Mouse (Mus musculus): Measurements from ENCODE around the gene Mrvi1.

The Mrvi1 gene

DNA sequence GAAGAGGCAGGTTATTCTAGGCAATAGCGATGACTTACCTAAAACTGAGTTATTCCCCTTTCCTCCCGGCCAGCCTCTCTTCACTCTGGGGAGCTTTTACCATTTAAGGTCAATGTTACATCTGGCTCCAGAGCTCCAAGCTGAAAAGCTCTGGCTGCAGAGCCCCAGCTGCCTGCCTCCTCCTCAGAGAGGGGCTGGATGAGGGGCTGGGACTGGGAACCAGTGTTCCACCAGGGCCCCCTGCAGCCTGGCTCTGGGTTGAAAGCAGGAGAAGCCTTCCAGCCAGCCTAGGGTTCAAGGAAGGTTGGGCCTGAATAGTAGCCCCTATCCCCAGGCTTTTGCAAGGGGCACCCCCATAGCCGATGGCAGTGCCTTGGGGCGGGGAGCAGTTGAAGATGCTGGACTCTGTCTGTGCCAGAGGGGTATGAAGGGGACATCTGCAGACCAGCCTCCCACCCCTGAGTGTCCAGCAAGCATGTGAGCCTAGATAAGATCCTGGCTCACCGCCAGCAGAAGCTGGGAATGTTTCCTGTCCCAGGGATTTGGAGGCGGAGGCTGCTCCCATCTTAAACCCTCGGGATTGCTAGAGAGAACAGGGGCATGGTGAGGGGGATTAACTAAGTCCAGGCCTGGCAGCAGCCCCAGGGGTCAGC lies at the start of gene Mrvi1:
TSS of gene Mrvi1 (minus strand) at position 409 of the 653 bp plus-strand sequence.
- DNase-seq (ENCODE audit: low read depth, low spot score) = peak; percentile 49

DNA sequence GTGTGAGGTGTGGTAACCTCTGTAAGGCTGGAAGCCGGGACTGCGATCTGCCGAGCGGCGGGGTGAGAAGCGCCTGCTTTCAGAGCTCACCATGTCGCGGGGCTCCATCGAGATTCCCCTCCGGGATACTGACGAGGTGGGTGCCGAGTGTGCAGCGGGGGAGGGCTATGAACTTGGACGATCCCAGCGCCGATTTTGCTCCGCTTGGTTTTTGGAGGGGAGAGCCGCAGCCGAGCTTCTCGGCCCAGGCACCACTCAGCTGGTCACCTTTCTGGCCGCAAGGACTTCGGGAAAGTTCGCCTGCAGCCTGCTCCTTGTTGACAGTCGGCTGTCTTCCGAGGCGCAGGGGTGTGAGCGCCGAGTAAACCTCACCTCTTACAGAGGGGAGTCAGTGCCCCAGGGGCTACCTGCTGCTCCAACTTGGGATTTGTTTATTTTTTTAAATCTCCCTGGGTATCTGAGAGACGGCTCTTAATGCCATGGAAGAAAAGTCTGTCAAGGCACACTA lies 46.8 kb upstream of the Mrvi1 start:
- no peak for DNase-seq (ENCODE audit: low read depth, low spot score)

DNA sequence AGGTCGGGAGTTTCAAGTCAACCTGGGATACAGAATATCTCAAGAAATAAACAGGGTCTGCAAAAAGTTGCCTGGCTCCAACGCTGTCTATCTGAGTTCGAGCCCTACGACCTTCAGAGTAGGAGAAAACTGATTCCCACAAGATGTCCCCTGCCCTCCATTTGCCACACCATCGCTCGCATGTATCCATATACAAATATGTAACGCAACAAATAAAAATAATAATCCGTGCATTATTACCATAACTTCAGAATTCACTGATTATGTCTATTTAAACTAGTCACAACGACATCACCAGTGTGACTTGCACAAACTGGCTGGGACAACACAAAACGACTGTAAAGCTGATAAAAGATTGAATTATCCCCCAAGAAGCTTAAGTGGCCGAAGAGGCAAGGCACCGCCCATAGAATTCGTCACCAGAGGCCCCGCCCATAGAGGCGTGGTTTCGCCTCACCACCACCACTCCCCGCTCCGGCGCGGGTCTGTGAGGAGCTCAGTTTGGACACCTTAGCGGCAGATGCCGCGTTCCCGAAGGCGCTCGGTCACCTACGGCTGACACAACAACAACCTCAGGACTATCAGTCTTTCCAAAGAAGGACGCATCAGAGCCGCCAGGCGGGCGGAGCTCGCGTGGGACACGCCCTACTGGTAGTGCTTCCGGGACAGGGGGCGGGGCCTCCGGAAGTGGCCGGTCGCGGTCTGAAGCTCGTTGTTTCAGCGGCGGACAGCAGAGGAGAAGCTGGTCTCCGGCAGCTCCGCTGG lies 46.2 kb upstream of the Mrvi1 start, which contains the start of gene Ctr9:
TSS of gene Ctr9 (plus strand) at position 671 of the 765 bp plus-strand sequence.
- peak; percentile 91 for DNase-seq (ENCODE audit: low read depth, low spot score)

DNA sequence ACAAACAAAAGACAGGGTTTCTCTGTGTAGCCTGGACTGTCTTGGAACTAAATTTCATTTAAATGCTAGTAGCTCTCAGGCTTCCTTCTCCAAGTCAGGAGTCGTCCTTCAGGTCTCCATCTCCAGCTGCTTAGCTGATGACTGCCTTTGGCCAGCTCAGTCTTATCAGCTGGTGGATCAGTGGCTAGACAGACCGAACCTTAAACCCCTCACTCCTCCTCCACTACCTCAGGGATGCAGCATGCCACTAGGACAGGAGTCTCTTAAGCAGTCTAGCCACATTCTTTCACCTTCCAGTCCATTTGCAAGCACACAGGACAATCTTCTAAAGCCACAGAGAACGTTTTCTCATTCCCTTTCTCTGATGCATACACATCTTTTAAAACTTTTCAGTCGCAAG lies 42.7 kb upstream of the Mrvi1 start:
- no peak for DNase-seq (ENCODE audit: low read depth, low spot score)

DNA sequence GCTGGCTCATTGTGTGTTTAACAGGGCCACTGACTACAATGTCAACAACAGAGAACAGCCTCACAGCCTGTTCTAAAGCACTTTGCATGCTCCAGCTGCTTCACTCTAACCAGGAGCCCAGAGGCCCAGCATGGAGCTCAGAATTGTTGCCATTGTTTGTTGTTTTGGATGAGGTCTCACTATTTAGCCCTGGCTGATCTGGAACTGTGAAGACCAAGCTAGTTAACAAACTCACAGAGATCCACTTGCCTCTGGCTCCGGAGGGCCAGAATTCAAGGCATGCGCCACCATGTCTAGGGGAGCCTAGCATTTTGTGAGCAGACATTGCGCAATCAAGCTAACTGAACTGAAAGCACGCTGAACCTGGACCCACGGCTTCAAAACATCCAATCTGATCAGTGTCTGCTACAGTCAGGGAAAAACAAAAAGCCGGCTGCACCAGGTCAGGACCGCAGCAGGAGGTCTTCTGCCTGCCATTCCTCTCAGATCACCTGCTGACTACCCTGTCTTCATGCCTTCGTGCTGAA lies 41.9 kb upstream of the Mrvi1 start:
- peak; percentile 26 for DNase-seq (ENCODE audit: low read depth, low spot score)

DNA sequence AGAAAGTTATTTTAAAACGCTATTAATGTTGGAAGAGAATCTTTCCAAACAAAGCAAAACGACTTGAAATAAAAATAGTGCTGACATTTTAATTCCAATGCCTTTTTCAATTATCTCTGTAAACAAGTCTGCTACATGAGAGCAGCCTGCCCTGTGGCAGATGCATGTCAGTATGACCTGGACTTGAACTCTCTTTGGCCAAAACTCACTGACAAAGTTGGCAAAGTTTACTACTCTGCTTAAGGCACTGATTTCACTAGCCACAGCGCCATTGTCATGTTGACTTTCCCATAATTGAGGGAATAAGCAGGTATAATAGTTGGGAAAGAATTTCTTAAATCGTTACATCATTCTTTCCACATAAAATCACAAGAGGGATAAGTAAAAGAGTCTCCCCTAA lies 38.6 kb upstream of the Mrvi1 start:
- DNase-seq (ENCODE audit: low read depth, low spot score) = no peak

DNA sequence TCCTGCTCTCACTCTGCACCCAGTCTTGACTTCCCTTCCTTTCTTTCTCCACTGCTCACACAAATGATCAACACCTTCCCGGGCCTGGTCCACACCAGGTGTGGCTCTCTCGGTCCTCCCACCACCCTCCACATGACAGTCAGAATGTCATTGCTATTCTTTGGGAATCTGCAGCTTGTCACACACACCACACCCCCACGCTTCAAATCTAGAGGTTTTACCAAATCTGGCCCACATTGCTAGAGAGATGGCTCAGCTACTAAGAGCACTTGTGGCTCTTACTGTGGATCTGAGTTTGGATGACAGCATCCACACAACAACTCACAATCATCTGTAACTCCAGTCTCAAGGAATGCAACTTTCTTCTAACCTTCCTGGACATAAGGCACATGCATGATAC lies 34.7 kb upstream of the Mrvi1 start:
- no peak for DNase-seq (ENCODE audit: low read depth, low spot score)

DNA sequence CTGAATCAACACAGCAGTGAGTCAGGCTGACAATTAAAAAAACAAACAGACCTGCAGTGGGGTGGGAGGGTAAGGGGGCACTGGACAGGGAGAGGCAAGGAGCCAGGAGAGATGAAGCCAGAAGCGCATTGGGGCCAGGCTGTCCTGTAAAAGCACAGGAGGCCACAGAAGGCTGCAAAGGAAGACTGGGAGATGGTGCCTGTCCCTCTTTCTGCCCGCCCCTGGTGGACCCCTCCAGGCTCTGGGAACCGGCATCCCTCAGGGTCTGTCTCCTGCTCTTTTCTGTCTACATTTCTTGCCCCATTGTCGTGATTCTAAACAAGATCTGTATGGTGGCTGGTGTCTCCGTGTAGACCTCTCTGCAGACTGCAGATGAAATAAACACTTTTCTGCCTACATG lies 33.5 kb upstream of the Mrvi1 start:
- DNase-seq (ENCODE audit: low read depth, low spot score) = no peak

DNA sequence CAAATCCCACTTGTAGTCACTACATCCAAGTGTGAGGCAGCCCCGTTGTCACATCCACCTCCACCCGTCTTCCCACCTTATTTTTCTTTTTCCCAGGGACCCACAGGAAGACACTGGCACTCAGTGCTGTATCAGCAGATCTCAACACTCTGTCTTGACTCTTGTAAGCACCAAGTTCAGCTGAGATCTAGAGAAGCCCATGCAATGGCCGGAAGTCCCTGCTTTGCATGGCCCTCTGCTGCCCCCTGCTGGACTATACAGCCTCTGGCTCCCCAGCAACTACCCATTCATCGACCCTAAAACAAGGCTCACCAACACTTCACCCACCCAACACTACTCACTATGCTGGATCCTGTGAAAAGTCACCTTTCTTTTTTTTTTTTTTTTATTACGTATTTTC lies 32.6 kb upstream of the Mrvi1 start:
- peak; percentile 91 for DNase-seq (ENCODE audit: low read depth, low spot score)

DNA sequence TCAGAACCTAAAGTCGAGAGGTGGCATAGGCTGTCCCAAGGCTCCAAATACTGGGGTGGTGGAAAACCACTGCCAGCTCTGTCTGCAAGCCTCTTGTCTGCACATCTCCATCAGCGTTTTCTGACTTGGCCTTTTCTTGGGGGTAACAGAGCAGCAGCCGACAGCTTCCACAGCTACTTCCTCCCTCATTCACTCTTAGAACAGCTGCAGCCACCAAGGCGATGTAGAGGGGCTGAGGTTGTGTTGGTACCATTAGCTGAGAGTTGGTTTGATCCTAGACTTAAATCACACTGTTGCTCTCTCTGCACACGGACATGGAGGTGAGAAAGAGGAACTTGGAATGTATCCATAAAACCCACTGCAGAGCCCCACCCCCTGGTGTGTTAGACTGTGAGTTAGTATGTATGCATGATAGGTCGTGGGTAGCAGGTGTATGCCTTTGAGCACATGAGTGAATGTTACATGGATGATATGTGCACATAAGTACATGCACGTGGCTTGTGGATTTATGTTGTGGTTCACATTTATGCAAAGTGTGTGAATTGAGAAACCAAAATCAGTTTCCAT lies 31.9 kb upstream of the Mrvi1 start:
- DNase-seq (ENCODE audit: low read depth, low spot score) = no peak

DNA sequence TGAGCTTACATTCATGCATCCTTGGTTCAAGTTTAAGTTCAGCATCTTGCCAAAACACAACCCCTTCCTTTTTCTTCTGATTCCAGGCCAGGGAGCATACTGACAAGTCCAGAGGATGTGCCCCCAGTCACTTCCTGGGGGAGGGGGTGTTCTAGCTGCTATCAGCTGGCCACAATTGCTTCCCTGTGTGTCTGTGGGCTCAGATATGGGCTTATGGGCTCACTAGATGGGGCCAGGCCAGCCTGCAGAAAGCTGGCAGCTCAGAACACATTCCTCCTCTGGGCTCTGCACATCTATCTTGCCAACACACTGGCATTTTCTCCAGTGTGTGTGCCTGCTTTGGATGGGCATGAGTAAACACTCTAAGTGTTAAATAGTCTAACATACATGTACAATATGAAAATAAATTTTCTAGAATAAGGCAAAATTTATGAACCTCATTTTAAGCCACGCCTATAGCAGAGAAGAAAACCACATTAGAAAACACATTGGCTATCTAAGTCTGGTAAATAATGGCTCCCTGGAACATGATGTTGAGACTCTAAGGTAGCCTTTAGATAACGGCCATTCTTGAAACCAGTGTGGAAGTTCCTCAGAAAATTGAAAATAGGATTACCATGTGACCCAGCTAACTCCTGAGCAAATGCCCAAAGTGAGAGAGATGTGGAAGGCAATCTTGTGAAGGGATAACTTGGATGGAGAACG lies 22.0 kb upstream of the Mrvi1 start:
- no peak for DNase-seq (ENCODE audit: low read depth, low spot score)

DNA sequence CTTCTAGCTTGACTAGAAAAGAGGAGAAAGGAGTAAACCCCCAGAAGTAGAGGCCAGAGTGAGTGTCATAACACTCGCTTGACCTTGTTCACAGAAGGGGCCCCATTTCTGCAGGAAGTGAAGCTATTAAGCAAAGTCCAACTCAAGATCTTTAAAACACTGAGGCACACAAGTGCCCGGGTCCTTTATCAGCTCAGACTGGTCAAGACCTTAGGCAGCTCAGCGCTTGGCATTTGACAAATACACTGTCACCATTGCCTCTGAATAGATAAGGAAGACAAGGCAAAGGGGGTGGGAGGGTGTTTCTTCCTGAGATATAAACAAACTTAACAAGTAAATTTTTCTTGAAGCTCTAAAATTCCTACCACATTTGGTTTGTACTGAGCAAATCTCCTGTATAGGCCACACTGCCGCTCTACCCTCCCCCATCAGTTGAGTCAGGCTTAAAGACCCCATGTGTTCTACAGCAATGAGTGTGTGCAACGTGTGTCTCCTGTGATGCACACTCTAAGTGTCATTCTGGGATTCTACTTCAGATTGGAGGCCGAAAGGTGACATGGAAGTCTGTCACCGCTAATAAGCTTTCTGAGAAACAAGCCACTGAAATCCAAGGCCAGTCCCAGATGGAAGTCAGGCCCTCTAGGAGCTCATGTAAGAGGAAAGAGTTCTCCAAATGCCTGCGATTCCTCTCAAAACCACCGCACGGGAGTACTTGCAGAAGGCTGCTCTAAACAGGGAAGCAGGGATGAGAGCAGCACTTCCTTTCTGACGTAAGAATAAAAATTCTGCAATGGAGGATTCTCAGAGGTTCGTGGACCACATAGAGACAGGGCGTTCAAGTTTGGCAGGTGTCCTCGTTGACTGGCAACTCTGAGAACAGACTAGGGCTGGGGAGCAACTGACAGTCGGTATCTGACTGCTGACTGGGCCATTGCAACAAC lies 16.9 kb upstream of the Mrvi1 start:
- DNase-seq (ENCODE audit: low read depth, low spot score) = no peak

DNA sequence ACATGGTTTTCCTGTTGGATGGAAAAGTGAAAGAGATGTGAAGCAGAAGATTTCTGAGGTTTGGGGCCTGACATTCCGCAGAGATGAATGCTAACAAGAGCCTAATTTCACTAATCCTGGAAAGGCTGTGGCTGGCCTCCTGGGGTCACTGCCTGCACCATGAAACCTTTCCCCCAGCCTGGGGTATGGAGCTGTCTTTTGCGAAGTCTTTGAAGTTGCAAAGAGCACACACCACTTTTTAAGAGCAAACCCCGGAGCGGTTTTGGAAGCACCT lies 8.9 kb upstream of the Mrvi1 start:
- no peak for DNase-seq (ENCODE audit: low read depth, low spot score)

DNA sequence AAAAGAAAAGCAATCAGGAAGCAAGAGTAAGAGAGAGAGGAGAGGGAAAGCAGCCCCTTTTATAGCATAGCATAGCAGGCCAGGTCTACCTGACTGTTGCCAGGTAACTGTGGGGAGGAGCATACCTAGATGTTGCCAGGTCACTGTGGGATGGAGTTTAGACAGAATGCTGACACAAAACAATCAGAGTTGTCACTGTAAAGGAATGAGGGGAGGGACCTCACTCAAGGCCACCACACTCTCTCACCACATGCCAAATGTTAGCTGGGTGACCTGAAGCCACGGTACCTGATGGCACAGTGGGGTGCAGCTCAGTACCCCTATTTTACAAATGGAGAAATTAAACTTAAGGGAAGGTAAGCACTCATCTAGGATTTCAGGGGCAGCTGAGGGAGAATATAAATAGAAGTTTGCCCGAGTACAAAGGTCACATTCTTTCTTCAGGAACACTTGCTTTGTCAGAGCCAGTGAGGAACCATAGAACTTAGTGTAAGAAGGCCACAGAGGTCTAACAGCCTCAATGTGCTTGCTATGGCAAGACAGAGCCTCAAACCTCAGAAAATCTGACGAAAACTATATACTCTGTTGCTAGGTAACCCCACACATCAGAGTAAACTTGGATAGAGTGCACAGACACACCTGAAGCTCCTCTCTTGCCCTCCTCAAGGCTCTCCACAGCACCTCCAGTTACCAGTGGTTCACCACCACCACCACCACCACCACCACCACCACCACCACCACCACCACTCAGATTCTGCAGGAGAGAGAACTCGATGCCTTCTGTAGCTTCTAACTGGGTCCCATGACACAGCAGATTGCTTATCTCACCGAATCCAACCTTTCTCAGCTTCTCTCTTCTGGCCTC lies 8.3 kb upstream of the Mrvi1 start:
- no peak for DNase-seq (ENCODE audit: low read depth, low spot score)

DNA sequence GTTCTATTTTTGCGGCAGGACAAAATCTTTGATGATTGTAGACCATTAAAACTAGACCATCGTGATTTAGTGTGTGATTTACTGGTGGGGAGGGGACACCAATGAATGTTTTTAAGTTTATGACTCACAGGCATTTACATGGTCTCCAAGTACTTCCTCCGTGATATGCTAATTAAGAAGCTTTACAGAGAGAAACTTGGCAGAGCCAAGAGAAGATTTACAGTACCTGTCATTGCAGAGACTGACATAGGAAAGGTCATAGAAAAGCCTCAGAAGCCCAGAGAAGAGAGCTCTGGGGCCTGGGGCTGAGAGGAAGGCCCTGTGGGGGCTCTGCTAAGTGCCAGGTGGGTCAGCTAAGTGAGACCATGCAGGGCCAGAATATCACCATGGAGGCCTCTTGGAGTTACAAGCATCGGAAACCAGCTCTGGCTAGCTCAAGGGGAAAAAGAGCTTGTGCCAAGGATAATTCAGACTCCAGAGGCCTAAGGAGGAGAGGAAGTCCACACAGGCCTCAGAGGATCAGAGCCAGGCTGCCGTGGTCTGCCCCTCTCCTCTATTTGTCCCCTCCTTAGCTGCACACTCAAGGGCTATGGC lies 7.1 kb upstream of the Mrvi1 start:
- DNase-seq (ENCODE audit: low read depth, low spot score) = peak; percentile 29

DNA sequence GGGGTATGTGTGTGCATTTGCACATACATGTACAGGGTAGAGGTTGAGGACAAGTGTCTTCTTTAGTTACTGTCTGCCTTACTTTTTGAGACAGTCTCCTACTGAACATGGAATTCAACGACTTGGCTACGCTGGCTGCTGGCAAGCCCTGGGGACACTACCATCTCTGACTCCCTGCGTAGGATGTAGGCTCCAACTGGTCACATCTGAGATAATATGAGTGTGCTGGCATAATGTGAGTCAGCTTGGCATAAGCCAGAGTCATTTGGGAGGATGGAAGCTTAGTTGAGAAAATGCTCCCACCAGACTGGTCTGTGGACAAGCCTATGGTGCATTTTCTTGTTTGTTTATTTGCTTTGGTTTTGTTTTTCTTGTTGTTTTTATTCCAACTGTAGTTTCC lies 5.8 kb upstream of the Mrvi1 start:
- no peak for DNase-seq (ENCODE audit: low read depth, low spot score)

DNA sequence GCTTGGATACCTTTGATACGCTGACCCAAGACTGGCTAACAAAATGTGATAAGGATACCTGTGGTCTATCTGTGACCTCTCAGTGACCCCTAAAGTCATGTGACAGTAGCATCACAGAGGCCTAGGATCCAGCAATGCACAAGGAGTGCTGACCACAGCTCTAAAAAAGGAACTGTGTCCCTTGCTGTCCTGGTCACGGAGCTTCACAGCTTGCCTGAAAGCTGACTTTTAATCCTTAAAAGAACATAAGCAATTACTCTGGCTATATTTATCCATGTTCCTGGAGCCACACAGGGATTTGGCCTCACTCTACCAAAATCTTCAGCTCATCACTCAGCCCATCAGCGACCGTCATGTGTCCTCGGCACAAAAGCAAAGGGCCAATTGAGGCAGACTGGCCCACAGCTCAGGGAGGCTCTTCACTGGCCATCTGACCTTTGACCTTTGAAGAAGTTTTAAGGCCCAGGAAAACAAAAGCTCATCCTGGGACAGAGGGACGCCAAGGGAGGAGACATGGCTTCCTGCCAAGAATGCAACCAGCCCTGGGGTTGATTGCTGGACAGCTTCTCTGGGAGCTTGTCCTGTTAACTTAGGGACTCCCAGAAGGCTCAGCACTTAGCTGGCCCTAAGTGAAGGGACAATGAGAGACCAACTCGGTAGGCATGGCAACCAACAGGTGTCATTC lies 3.5 kb upstream of the Mrvi1 start:
- no peak for DNase-seq (ENCODE audit: low read depth, low spot score)

DNA sequence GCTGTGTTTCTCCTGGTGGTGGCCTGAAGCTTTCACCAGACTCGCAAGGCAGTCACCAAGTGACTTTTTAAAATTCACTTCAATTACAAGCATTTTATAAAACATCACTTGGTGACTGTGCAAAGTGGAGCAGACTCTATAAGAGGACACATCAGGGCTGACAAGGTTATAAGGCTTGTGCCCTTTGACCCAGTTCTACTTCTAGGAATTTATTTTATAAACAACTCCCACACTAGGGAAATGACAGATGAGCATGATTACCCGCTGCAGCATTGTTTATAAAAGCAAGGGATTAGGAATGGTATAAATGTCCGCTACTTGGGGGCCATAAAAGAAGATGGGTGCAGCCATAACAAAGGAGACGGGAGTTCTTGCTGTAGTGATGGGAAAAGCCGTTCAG lies 1.4 kb upstream of the Mrvi1 start:
- peak; percentile 21 for DNase-seq (ENCODE audit: low read depth, low spot score)

DNA sequence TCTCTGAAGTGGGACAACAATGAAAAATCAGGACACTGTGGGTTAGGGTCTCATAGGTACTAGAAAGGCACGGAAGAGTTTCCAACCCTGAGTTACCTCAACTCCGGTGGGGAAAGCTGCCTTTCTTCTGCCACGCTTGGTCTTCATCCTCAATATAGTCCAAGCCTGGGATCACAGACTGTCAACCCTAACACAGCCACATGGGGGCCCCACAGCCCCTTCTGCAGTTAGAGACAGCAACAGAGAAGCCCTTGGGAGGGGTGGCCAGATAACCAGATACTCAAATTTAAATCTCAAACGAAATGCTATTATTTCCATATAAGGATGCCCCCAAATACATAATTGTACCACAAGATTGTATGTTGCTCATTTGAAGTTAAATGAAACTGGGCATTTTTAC lies 503 bp upstream of the Mrvi1 start:
- no peak for DNase-seq (ENCODE audit: low read depth, low spot score)
